Mouse (Mus musculus) embryonic stem cell, embryonic (primary cell): ENCODE data around the gene Zfp629.
"Not testable (repeated sequence)": the region's sequence is repeated elsewhere in the genome, so short reads cannot be mapped to it uniquely, and the experiment has no call there.

Experiments used
- CTCF ChIA-PET, 4 experiments: fragments of 300-600 bp in 2 of 4; fragments of 350-600 bp in 2 of 4; sonication (Branson Sonifier 250); formaldehyde crosslinking; loops; one replicate each; lab custom pipeline; 2022; ENCODE audit warnings: inconsistent platforms in 2 of 4; lab: Charles Lee
- POLR2A ChIA-PET, 4 experiments: fragments of 300-600 bp in 2 of 4; fragments of 350-600 bp in 2 of 4; sonication (Branson Sonifier 250); formaldehyde crosslinking; loops; one replicate each; lab custom pipeline; 2022; ENCODE audit warnings: antibody characterized with exemption in 4 of 4, inconsistent platforms in 1 of 4; lab: Charles Lee

Zfp629 gene

DNA sequence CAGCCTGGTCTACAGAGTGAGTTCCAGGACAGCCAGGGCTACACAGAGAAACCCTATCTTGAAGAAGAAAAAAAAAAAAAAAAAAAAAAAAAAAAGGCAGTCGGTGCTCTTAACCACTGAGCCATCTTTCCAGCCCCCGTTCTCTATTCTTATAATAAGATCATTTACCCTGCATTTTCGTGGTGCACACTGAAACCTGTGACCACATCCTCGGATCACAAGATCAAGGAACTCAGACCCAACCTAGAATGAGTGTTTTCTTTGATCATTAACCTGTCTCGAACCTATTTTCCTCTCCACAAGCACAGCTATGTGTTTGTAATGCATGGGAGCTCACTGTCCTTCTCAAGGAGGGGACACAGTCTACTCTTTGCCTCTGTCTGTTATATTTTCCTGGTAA is 13.0 kb upstream of the Zfp629 start:
- CTCF ChIA-PET = interaction anchor here in 1 of 4 experiments (1.0 kb wide), 1 partner anchor 32 kb away, joined by 3 read pairs; no protein-coding TSS in a partner anchor
- POLR2A ChIA-PET = interaction anchor here in 1 of 4 experiments (0.7 to 1.2 kb wide), 4 partner anchors 12 to 33 kb away, joined by 3 to 7 read pairs (median 4); no protein-coding TSS in a partner anchor

DNA sequence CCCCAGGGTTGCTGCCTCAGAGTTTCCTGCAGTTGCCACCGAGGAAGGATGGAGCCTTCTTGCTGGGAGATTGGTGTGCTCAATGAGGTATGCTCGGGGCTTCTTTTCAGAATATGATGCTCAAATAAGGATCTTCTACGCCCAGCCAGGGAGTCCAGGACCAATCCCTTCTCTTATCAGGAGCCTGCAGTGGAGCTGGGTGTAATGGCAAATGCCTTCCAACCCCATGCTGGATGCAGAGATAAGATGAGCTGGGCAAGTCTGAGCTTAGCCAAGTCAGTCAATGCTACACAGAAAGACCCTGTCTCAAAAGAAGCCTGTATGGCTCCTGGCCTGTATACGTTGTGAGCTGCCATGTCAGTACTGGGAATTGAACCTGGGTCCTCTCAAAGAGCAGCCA is 10.9 kb upstream of the Zfp629 start:
- ChIA-PET CTCF (no interaction called here), POLR2A (interaction anchor here in 2 of 4 experiments (0.7 to 2.5 kb wide), 4 partner anchors 11 to 51 kb away, joined by 3 to 12 read pairs (median 4); partner anchors contain the start of gene Zfp629 (in 2 of the 2))

DNA sequence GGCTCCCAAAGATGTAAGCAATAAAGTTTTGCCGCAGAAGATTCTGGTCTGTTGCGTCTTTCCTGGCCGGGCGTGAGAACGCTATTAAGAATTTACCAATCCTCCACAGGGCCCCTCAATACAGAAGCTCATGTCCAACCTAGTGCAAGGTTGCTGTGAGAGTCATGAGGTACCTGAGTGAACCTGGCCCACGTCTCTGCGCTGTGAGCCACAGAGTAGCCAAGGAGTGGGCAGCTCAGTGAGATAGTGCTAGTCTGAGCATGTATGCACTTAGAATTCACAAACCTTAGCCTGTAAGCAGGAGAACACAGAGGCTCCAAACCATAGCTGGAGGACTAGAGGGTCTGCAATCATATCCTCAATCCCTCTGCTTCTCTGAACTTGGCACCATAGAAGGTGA is 10.4 kb upstream of the Zfp629 start:
- POLR2A ChIA-PET = interaction anchor here in 1 of 4 experiments (0.9 to 2.5 kb wide), 2 partner anchors 10 to 51 kb away, joined by 4 to 12 read pairs; partner anchors contain the start of gene Zfp629

DNA sequence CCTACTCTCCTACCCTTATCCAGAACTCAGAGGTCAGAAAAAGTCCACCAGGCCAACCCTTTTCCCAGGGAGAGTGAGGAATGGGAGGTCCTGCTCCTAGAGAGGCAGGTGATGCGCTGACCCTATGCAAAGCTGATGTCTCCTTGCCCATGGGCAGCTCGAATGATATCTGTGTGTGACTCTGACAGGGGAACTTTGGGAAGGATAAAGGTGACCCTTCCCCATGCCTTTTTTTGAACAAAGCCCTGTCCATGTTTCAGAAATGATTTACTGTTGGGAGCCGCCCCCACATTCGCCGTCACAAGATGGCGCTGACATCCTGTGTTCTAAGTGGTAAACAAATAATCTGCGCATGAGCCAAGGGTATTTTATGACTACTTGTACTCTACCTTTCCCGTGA is 2.8 kb upstream of the Zfp629 start:
- CTCF ChIA-PET = not testable (repeated sequence)

More for the DNA sequence above, 10.4 kb upstream of the Zfp629 start:
- CTCF ChIA-PET = no interaction called here

DNA sequence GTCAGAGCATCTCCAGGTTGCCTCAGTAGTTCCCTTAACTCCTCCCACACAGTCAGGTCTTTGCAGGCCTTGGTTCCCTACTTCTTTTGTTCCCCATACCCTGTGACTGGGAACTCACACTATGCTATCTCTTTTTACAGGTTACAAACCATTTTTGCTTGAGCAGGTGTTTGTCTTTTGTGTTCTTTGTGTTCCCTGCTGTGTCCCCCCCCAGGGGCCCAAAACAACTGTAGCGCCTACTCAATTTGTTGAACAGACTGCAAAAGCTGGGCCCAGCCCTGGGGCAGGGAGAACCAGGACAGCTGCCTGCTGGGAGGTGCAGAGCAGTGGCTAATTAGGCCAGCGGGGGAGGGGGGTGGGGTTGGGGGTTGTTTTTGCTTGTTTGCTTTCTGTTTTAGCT is 2.4 kb upstream of the Zfp629 start:
- ChIA-PET POLR2A (interaction anchor here in 1 of 4 experiments (0.6 kb wide), 1 partner anchor 304 kb away, joined by 11 read pairs; no protein-coding TSS in a partner anchor), CTCF (no interaction called here)

More for the DNA sequence above, 2.8 kb upstream of the Zfp629 start:
- POLR2A ChIA-PET = interaction anchor here in 1 of 4 experiments (0.6 kb wide), 1 partner anchor 304 kb away, joined by 11 read pairs; no protein-coding TSS in a partner anchor

DNA sequence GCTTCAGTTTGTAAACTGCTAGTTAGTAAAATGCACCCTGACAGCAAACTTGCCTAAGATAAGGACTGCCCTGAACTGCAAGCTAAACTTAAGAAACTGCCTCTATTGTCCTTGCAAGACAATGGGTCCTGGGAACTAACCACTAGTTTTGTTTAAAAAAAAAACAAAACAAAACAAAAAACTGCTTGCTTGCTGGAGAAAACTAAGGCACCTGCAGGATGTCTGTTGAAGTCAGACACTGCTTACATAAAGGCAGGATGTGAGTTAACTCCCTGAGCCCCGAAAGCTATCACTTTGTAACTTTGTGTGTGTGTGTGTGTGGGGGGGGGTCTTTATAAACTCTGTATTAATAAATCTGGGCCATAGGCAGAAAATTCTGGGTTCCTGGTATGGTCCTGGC is 1.3 kb upstream of the Zfp629 start:
- ChIA-PET CTCF (interaction anchor here in 1 of 4 experiments (0.7 kb wide), 1 partner anchor 304 kb away, joined by 4 read pairs; no protein-coding TSS in a partner anchor), POLR2A (interaction anchor here in 3 of 4 experiments (0.5 to 2.2 kb wide), 6 partner anchors 10 to 707 kb away, joined by 3 to 12 read pairs (median 6); no protein-coding TSS in a partner anchor)

DNA sequence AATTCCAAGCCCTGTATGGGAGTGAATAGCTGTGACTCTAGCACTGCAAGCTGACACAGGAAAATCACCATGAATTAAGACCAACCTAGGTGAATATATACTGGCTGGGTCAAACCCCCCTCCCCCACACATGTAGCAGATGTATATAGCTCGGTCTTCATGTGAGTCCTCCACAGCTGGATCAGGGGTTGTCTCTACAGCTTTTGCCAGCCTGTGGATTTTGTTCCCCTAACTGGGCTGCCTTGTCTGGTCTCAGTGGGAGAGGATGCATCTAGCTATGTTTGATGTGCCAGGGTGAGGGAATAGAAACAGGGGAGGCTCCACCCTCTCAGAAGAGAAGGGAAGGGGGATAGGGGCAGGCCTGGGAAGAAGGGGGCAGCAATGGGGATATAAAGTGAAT is 739 bp upstream of the Zfp629 start:
- POLR2A ChIA-PET = interaction anchor here in 3 of 4 experiments (0.5 to 3.9 kb wide), 12 partner anchors 11 to 706 kb away, joined by 3 to 22 read pairs (median 4); partner anchors contain the start of genes Ccdc189 (in 1 of the 3), Ctf1 (in 1 of the 3) and Rnf40 (in 1 of the 3)
- CTCF ChIA-PET = interaction anchor here in 1 of 4 experiments (3.1 kb wide), 1 partner anchor 41 kb away, joined by 10 read pairs; no protein-coding TSS in a partner anchor

DNA sequence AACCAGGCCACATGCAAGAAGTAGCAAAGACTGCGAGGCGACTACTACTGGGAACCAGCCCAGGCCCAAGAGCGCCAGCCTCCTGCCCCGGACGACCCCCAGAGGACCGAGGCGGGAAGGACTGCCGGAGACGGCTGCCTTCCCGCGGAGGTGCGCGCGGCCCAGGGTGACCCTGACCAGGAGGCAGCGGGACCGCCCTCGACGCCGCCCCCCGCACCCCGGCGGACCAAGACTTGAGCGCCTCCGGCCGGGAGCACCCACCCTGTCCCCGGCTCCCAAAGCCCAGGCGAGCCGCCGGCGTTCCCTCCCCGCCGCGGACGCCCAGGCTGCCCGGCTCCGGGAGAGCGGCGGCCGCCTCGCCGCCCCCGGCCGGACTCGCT is 1.1 kb downstream of the Zfp629 start:
- ChIA-PET POLR2A (interaction anchor here in 3 of 4 experiments (0.9 to 3.9 kb wide), 16 partner anchors 10 to 156 kb away, joined by 3 to 22 read pairs (median 4); partner anchors contain the start of genes Ccdc189 (in 2 of the 3), Rnf40 (in 2 of the 3), Ctf1 (in 1 of the 3) and Srcap (in 1 of the 3)), CTCF (interaction anchor here in 1 of 4 experiments (2.5 to 3.1 kb wide), 2 partner anchors 43 to 60 kb away, joined by 9 to 10 read pairs; no protein-coding TSS in a partner anchor)

DNA sequence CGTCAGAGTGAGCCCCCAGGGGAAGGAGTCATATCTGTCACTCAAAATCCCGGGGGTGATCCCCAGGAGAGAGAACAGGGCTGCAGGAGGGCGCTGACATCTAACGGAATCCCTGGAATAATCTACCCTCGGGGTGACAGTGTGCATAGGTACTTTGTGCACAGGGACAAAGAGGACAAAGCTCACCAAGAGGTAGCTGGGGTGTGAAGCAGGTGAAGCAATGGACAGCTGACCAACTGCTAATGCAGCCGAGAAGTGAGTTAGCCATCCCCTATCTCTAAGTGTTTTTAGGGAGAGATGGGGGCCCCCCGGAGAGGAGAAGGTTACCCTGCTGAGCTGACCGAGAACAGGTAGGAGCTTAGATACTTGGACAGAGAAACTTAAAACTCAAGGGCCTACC is 1.5 kb downstream of the Zfp629 start:
- CTCF ChIA-PET = interaction anchor here in 1 of 4 experiments (2.5 to 3.1 kb wide), 2 partner anchors 43 to 61 kb away, joined by 9 to 10 read pairs; no protein-coding TSS in a partner anchor

DNA sequence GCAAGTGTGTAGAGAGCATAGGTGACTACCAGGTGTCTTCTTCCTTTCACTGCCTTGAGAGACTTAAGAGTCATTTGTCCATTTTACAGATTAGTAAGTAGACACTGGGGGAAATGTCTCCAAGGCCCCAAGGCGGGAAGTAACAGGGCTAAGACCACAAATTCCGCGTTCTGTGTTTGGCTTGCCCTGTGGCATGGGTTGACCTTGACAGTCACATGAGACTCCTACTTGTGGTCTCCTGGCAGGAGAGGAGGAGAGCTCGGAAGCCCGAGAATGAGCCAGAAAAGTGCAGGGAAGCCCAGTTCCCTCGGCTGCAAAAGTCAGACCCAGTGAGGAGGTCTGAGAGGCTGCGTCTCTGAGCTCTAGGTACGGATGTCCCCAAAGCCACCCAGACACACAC is 2.1 kb downstream of the Zfp629 start:
- ChIA-PET POLR2A (interaction anchor here in 2 of 4 experiments (0.9 to 3.9 kb wide), 10 partner anchors 9 to 216 kb away, joined by 3 to 22 read pairs (median 5); partner anchors contain the start of genes Ccdc189 (in 2 of the 2) and Rnf40 (in 2 of the 2)), CTCF (interaction anchor here in 1 of 4 experiments (2.5 to 3.1 kb wide), 2 partner anchors 44 to 61 kb away, joined by 9 to 10 read pairs; no protein-coding TSS in a partner anchor)

More for the DNA sequence above, 1.5 kb downstream of the Zfp629 start:
- POLR2A ChIA-PET = interaction anchor here in 3 of 4 experiments (0.5 to 3.9 kb wide), 13 partner anchors 10 to 369 kb away, joined by 3 to 22 read pairs (median 4); partner anchors contain the start of genes Ccdc189 (in 2 of the 3) and Rnf40 (in 2 of the 3)

DNA sequence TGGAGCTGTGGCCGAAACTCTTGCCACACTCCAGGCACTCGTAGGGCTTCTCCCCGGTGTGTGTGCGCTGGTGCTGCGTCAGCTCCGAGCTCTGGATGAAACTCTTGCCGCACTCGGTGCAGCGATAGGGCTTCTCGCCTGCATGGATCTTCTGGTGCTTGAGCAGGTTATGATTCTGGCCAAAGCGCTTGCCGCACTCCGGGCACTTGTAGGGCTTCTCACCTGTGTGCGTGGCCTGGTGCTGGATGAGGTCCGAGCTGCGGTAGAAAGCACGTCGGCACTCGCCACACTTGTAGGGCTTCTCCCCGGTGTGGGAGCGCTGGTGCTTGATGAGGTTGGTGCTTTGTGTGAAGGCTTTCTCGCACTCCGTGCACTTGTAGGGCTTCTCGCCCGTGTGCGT is 4.0 kb downstream of the Zfp629 start:
- POLR2A ChIA-PET = interaction anchor here (0.6 to 3.5 kb wide), 37 partner anchors 10 to 356 kb away, joined by 3 to 24 read pairs (median 4); partner anchors contain the start of genes Ccdc189 (in 3 of the 4), Rnf40 (in 3 of the 4), Bcl7c (in 1 of the 4) and Fus (in 1 of the 4)
- CTCF ChIA-PET = interaction anchor here in 2 of 4 experiments (0.9 to 1.9 kb wide), 4 partner anchors 14 to 162 kb away, joined by 3 to 8 read pairs (median 4); no protein-coding TSS in a partner anchor

DNA sequence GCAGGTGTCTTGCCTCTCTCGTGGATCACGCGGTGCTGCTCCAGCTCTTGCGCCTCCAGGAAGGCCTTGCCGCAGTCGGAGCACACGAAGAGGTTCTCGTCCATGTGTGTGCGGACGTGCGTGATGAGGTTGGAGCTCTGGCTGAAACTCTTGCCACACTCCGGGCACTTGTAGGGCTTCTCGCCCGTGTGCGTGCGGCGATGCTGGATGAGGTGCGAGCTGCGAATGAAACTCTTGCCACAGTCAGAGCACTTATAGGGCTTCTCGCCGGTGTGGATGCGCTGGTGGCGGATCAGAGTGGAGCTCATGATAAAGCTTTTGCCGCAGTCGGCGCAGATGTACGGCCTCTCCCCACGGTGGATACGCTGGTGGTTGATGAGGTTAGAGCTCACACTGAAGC is 4.6 kb downstream of the Zfp629 start:
- POLR2A ChIA-PET = interaction anchor here in 3 of 4 experiments (0.7 to 3.5 kb wide), 35 partner anchors 9 to 357 kb away, joined by 3 to 24 read pairs (median 4); partner anchors contain the start of genes Ccdc189 (in 3 of the 3), Rnf40 (in 3 of the 3), Bcl7c (in 1 of the 3) and Fus (in 1 of the 3)

DNA sequence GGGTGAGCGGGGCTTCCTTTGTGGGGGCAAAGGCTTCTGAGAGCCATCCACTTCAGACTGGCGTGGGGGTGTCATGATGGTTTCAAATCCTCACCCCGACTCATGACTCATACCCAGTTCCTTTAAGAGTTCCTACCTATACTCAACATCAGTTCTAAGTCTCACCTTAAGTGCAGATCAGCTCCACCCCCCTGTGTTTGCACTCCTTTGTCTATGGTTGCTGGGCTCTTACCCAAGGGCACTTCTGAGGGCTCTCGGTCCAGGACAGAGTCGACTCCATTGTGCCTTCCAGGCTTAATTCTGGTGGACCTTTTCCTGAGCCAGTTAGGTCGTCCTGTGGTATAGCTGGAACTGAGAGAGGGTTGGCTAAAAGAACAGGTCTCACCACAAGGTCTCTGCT is 8.4 kb downstream of the Zfp629 start:
- CTCF ChIA-PET = interaction anchor here in 1 of 4 experiments (1.2 kb wide), 1 partner anchor 70 kb away, joined by 3 read pairs; no protein-coding TSS in a partner anchor
- POLR2A ChIA-PET = interaction anchor here in 1 of 4 experiments (0.9 to 1.2 kb wide), 4 partner anchors 19 to 359 kb away, joined by 3 to 4 read pairs (median 3); partner anchors contain the start of genes Ccdc189 and Rnf40

More for the DNA sequence above, 4.6 kb downstream of the Zfp629 start:
- CTCF ChIA-PET = interaction anchor here in 3 of 4 experiments (0.8 to 1.9 kb wide), 7 partner anchors 14 to 246 kb away, joined by 3 to 8 read pairs (median 4); no protein-coding TSS in a partner anchor

DNA sequence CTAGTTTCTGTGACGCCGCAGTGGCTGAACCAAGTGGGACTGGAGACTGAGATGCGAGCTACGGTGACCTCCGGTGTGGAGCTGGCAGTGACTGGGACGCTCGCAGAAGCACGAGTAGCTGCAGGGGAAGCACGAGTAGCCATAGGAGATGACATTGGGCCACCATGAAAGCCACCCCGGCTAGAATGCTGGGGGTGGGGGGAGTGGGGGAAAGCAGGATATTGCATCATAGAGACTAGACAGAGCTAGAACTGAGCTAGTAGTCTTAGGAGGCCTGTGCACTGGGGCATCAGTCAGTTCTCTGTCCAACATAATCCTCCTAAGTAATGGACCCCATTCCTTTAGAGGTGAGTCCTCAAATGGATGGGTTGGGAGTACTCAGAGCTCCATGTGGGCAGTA is 11.3 kb downstream of the Zfp629 start:
- POLR2A ChIA-PET = interaction anchor here (0.5 to 4.4 kb wide), 32 partner anchors 8 to 364 kb away, joined by 3 to 52 read pairs (median 4); partner anchors contain the start of genes Zfp629 (in 3 of the 4), Ccdc189 (in 2 of the 4), Rnf40 (in 2 of the 4) and E430018J23Rik (in 1 of the 4)

DNA sequence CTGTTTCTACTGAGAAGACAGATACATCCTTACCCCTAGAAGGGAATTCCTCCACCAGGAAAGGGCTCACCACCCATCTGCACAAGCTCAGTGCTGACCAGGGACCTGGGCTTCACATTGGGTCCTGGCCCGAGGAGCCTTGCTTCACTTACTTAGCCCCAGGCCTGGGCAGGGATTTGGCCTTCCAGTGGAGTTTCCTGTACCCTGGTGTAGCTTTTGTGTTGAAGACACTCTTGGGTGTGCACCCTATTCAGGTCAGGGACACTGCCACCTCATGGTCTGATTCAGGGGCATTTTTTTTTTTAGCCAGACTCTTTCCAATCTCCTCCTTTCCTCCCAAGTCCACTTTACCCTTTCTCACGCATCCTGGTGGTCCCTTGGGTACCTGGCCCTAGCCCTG is 12.7 kb downstream of the Zfp629 start:
- CTCF ChIA-PET = interaction anchor here in 3 of 4 experiments (0.6 to 0.8 kb wide), 4 partner anchors 25 to 346 kb away, joined by 3 to 7 read pairs (median 4); no protein-coding TSS in a partner anchor
- POLR2A ChIA-PET = interaction anchor here in 3 of 4 experiments (0.6 to 4.4 kb wide), 13 partner anchors 8 to 154 kb away, joined by 3 to 52 read pairs (median 6); partner anchors contain the start of genes Ccdc189 (in 2 of the 3), Rnf40 (in 2 of the 3), Tmem265 (in 1 of the 3) and Zfp629 (in 1 of the 3)

More for the DNA sequence above, 11.3 kb downstream of the Zfp629 start:
- CTCF ChIA-PET = interaction anchor here in 1 of 4 experiments (0.6 to 1.6 kb wide), 3 partner anchors 27 to 116 kb away, joined by 3 to 7 read pairs (median 4); no protein-coding TSS in a partner anchor

DNA sequence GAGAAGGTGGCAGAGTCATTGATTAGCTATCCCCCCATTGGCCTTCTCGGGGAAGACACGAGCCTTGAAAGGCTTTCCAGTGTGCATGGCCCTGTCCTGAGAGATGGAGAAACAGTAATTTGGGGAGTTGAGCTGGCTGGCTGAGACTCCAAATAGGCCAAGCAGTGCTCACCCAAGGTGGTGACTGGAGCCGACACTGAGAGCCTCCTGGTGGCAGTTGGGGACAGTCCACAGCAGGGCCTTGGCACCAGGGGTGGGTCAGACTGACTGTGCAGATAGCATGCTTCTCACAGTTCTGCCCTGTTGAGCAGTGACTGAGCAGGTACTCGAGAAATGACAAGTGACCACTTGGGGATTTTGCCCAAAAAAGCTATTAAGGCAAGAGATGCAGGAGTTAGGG is 13.9 kb downstream of the Zfp629 start:
- ChIA-PET CTCF (interaction anchor here in 1 of 4 experiments (0.9 kb wide), 1 partner anchor 9 kb away, joined by 3 read pairs; no protein-coding TSS in a partner anchor), POLR2A (interaction anchor here (0.6 to 4.4 kb wide), 10 partner anchors 9 to 88 kb away, joined by 3 to 52 read pairs (median 4); partner anchors contain the start of genes Ccdc189 (in 2 of the 4) and Rnf40 (in 2 of the 4))

DNA sequence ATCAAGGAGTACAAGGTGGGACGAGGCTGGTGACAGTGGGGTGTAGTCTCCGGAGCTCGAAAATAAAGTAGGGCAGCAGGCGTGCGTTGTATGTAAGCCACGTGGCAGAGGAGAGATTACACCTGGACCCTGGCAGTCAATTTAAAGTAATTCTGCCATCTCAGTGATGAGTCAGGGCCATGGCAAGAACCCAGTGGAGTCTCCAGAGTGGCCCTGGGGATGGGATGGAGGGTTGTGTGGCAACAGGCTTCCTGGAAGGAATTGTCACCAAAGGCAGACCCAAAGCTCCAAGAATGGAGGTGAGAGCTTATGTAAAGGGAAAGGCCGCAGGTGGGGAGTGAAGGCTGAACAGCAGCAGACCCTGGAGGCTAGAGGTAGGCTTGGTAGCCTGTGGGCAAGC is 15.0 kb downstream of the Zfp629 start:
- ChIA-PET CTCF (no interaction called here), POLR2A (interaction anchor here in 3 of 4 experiments (0.6 to 4.8 kb wide), 12 partner anchors 8 to 221 kb away, joined by 3 to 31 read pairs (median 8); partner anchors contain the start of genes Ccdc189 (in 2 of the 3) and Rnf40 (in 2 of the 3))
